8 mouse cellular contexts compared by ENCODE assay signal in the genomic region with DNA sequence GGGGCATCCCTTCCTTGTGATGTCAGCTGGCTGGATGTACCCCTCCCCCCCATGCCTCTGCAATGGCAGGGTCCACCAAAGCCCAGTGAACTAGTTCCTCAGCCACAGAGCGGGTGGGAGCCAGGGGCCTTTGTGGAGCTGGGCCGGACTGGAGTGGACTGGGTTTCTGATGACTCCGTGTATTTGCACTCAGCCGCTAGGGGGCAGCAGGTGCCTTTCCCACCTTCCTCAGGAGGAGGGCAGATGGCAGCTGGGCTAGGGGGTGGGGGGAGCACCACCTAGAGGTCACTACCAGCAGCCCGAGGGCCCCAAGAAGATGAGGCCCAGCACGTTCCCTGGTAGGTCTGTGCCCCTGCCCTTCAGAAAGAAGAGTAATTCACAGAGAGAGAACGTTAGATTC. TPM values are rescaled to one million over a fixed set of nuclear protein-coding genes. Genes with fewer than 3 reads are reported as not detected.
A peak's percentile ranks its signal among the peaks of the same experiment; 100 is the strongest.
DNase-seq lines count a peak whose midpoint lies in the region; ATAC-seq lines count a peak whose summit lies in the region.

No protein-coding gene starts in this region.

- H3K27me3 ChIP-seq in limb, embryonic 11.5 days (ENCODE audit: control insufficient read depth, insufficient read depth, low read length), result no peaks in the 10 kb centered on the region

- H3K9me3 ChIP-seq in limb, embryonic 11.5 days (ENCODE audit: control insufficient read depth, low read length), result no peaks in the 10 kb centered on the region

- DNase-seq in 3T3-L1 (ENCODE audit: low read depth, low spot score), result peak; percentile 82
- DNase-seq in adrenal gland, adult 8-10 months, result peak; percentile 67
- peak; percentile 85 for DNase-seq in embryo, embryonic 9.5 days (ENCODE audit: extremely low spot score)
- DNase-seq in gastrocnemius, postnatal 4 days (ENCODE audit: low spot score in 2 of 2), result peak; percentile 64 to 76
- DNase-seq in kidney, adult 8-10 months, result peak; percentile 65 to 79
- peak; percentile 91 for DNase-seq in limb, embryonic 11.5 days (ENCODE audit: low spot score)
- DNase-seq in naive thymus-derived CD4-positive, alpha-beta T cell, adult 2 months (ENCODE audit: low read depth), result peak; percentile 89
- peak; percentile 73 to 91 for DNase-seq in spleen, postnatal 4 days (ENCODE audit: low spot score in 2 of 2)

- no peak overlapping the region for H3K27ac ChIP-seq in limb, embryonic 11.5 days (replicated peaks; ENCODE audit: low read depth, low read length)

- no peaks in the 10 kb centered on the region for H3K36me3 ChIP-seq in limb, embryonic 11.5 days (ENCODE audit: control insufficient read depth, insufficient read depth, low read length)

- H3K4me1 ChIP-seq in limb, embryonic 11.5 days (ENCODE audit: control insufficient read depth, insufficient read depth, low read length), result peaks cover 17% of the 10 kb centered on the region

- H3K4me2 ChIP-seq in limb, embryonic 11.5 days (ENCODE audit: low read depth, severe bottlenecking), result no peak overlapping the region

- H3K9ac ChIP-seq in limb, embryonic 11.5 days (ENCODE audit: low read length), result no peak overlapping the region

- H3K4me3 ChIP-seq in limb, embryonic 11.5 days (ENCODE audit: low read depth, low read length), result no peak overlapping the region

- 0 out of 2 replicates have a peak, but pooled peaks have one; percentile 52 for ATAC-seq in limb, embryonic 11.5 days (ENCODE audit: insufficient number of reproducible peaks, low FRiP score, low TSS enrichment, low read depth)

- WGBS in limb, embryonic 11.5 days, result 9% methylated on average over 7 of the region's 7 CpGs

RNA-seq across cellular contexts. Expression of a gene that starts 17.2 kb away (rescaled TPM):
- 10 to 100 TPM; 31.6 to 45.5 (median 37.1) TPM for total RNA-seq in adrenal gland, adult 8-10 months (2022)
- 10 to 100 TPM; 20.8 to 24.2 TPM for total RNA-seq in gastrocnemius, postnatal 4 days (2021)
- 47.6 and 49.2 TPM in 2 replicates for polyA plus RNA-seq in limb, embryonic 11.5 days (2014; fragmentation: Nextera tagmentation; extraction: Ambion mirVana)

RNA-seq across cellular contexts. Expression of a gene that starts 17.4 kb away (rescaled TPM):
- 10 to 100 TPM; 20.0 to 30.0 (median 24.4) TPM for total RNA-seq in adrenal gland, adult 8-10 months (2022)
- total RNA-seq in gastrocnemius, postnatal 4 days (2021), result 10 to 100 TPM; 13.6 to 16.0 TPM
- polyA plus RNA-seq in limb, embryonic 11.5 days (2014; fragmentation: Nextera tagmentation; extraction: Ambion mirVana), result 29.8 and 30.6 TPM in 2 replicates
